Mouse (Mus musculus) E14TG2a.4 (cell line): Measurements from ENCODE around the gene Ufc1.

Experiments used
- CTCF ChIP-seq: conservative IDR thresholded peaks from 2 replicates; pipeline ENCODE4 v1.5.1; 2014; ENCODE audit warnings: low read length
- NANOG ChIP-seq: IDR thresholded peaks from 2 replicates; pipeline ENCODE4 v1.6.1; 2014; ENCODE audit warnings: borderline replicate concordance, low read length, mixed read lengths
- POU5F1 ChIP-seq: IDR thresholded peaks from 2 replicates; pipeline ENCODE4 v1.6.1; 2014; ENCODE audit warnings: low read length, borderline replicate concordance

DNA sequence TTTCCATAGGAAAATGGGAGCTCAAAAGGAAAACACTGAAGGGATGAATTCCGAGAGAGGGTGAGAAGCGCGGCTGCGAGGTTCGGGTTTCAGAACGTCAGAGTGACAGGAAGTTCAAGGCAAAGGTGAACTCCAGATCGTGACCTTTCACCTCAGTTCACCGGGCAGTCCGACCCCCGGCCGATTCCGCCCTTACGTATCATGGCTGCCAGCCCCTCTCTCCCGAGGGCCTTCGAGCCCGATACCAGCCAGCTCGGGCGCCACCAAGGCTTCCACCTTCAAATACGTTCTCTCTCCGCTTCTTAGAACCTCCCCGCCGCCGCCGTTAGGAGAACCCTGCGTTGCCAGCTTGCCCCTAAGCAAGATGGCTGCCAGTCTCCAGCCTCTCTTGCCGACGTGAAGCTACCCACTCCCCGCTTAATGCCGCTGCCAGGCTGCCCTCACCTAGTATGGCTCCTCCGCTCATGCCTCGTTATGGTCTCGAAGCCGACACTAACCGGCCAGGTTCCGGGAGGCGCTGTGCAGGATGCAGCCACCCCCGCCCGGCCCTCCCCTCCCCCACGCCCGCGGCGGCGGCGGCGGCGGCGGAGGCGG lies 34.1 kb upstream of the Ufc1 start, which contains the start of gene Dedd:
- TF ChIP-seq CTCF (no peak), POU5F1 (no peak), NANOG (no peak)
